Mouse (Mus musculus) regulatory T cell (primary cell): ENCODE measurements around the gene Ifnk.

Experiments used
- in situ Hi-C: fragments of 300-600 bp; cut with MboI, MseI; formaldehyde crosslinking; loops from one replicate; pipeline ENCODE4 v1.15.1; 2025; ENCODE audit warnings: high pct_unique_total_duplicates

Ifnk gene

GRCm38 (mm10) chr4:35151756-35152155 lies at the start of gene Ifnk:
Gene Ifnk, plus strand, starts transcription at chr4:35152056.
- in situ Hi-C loops = no loop called here

GRCm38 (mm10) chr4:35105115-35105773 lies 46.6 kb upstream of the Ifnk start:
- in situ Hi-C loops = no loop called here

GRCm38 (mm10) chr4:35112452-35112851 lies 39.4 kb upstream of the Ifnk start:
- in situ Hi-C loops = no loop called here

DNA sequence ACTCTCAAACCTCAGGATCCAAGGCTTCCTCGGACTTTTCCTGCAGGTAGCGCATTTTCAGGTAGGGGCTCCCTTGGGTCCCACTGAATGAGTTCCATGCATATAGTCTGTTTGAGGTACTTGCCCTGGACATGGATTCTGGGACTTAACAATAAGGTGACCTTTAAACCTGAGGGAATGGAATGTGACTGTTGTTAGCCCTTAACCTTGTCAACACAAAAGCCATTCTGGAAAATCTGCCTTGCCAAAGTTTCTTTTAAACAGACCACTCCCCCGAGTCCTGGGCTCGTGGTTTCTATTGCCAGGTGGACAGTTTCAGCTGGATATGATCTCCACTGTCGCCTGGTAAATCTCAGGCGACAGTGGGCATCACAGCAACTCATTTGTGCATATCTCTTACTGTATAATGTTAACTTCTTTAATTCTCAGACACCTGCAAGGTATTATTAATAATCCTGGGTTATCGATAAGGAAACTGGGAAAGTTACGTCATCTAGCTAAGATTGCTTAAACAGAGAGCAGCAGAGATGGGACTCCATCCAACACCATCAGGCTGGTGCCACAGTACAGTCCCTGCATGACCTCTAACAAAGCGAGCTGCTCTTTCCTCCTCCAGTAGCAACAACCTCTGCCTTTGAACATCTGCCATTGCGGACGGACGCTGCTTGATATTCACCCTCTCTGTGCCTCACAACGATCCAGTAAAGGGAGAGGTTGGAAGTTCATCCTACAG lies 38.2 kb upstream of the Ifnk start:
- in situ Hi-C loops = no loop called here

DNA sequence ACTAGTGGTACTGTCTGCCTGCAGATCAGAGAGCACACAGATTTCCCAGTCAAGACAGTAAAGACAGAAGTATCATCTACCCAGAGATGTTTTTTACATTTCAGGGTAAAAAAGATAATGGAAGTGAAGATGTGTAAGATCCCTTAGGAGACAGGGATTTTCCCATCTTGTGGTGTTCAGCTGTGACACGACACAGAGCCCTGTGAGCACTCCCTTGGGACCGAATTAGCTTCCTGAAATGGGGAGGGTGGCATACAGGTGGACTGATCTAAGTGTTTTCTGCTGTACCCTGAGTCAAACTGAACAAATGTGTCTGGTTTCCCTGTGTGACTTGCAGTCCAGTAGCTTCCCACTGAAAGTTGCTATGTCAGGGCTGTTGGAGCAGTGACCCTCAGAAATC lies 36.9 kb upstream of the Ifnk start:
- in situ Hi-C loops = no loop called here

DNA sequence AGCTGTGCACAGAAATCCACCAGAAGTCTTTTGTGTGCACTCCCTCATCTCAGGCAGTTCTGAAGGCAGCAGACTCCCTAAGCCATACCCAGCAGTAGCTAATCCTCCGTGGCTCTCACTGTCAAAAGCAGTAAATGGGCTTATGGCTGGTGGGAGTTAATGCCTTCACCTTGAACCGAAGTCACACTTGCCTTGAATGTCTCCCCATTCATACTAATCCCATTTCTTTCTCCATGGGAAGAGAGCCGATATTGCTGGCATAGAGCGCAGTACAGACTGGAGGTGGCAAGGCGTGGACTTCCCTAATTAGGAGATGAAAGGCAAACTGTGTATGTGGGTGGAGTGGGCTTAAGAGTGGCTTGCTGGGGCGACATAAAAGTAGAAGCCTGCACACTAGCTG lies 35.9 kb upstream of the Ifnk start:
- in situ Hi-C loops = no loop called here

- in situ Hi-C loops = no loop called here
Observed at GRCm38 (mm10) chr4:35117144-35117543, 34.7 kb upstream of the Ifnk start.

DNA sequence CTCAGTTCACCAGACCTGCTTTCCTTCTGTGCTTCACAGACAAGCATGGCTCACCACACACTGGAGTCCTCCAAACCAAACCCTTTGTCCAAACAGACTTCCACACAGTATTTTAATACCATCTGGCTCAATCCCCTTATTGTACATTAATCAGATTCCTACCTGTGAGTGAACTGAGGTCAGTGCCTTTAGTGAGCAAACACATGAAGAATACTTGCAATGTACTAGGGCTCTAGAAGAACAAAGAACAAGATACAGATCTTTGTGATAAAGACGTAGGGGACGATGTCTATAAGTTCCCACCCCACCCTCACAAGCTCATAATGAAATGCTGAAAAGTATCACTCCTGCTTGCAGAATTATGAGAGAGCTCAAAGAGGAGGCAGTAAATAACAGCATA lies 33.0 kb upstream of the Ifnk start:
- in situ Hi-C loops = no loop called here

- in situ Hi-C loops = no loop called here
Observed at GRCm38 (mm10) chr4:35120159-35120558, 31.7 kb upstream of the Ifnk start.

GRCm38 (mm10) chr4:35120575-35120974 lies 31.3 kb upstream of the Ifnk start:
- in situ Hi-C loops = no loop called here

- in situ Hi-C loops = no loop called here
Observed at GRCm38 (mm10) chr4:35121060-35121459, 30.8 kb upstream of the Ifnk start.

GRCm38 (mm10) chr4:35123087-35123486 lies 28.8 kb upstream of the Ifnk start:
- in situ Hi-C loops = no loop called here

DNA sequence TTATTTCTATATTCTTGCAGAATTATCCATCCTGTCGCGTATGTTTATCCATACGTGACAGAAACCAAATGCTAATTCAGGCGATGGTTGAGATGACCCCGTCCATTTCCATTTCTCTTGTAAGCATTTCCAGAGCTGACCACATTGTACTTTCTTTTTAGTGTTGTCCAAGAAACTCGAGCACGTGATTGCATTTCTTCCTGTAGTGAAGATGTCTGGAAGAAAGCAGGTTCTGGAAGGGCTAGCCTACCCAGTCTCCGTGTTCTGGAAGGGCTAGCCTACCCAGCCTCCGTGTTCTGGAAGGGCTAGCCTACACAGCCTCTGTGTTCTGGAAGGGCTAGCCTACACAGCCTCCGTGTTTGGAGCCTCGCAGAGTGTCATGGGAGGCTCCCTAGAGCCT lies 27.8 kb upstream of the Ifnk start:
- in situ Hi-C loops = no loop called here

DNA sequence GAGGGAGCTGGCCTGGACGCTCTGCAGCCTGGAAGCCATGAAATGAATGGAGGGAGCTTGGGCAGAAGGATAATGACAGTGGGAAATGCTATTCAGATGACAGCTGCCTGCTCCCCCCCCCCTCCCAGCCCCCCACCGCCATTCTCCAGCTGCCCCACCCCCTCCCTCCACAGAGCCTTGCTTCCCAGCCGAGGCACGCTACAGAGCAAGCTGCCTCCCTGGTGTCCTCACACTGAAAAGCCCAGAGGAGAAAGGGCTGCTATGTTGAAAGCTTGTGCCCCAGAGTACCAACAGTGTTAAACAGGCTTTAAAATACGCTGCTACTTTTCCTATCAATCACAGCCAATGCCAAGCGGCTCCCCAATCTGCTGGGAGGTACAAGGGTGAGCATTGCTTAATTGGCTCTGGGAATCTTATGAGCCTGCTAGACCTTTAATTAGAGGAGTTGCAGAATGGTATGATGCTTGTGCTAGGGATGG lies 26.5 kb upstream of the Ifnk start:
- in situ Hi-C loops = no loop called here

GRCm38 (mm10) chr4:35126776-35127175 lies 25.1 kb upstream of the Ifnk start:
- in situ Hi-C loops = no loop called here

DNA sequence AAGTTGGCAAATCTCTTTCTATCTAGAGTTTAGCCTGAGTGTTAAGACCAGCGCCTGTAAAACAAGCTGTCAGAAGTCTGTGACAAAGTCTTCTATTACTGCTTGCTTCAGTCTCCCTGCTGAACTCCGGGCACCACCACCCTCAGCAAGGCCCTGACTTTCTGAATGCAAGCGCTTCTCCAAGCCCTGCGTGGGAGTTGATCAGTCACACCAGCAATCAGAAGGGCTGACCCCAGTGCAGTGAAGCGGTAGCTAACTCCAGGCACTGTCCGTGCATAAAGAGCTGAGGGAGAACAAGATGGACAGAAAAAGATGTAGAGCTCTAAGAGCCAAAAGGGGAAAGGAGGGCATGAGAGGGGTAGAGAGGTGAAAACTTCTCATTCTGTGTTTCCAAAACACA lies 24.1 kb upstream of the Ifnk start:
- in situ Hi-C loops = no loop called here

GRCm38 (mm10) chr4:35130411-35130948 lies 21.4 kb upstream of the Ifnk start:
- in situ Hi-C loops = loop anchor here (5.0 kb wide), 1 partner anchor 68 kb away; no protein-coding TSS in a partner anchor

GRCm38 (mm10) chr4:35131592-35131991 lies 20.3 kb upstream of the Ifnk start:
- in situ Hi-C loops = loop anchor here (5.0 kb wide), 1 partner anchor 69 kb away; no protein-coding TSS in a partner anchor

- in situ Hi-C loops = loop anchor here (5.0 kb wide), 1 partner anchor 71 kb away; no protein-coding TSS in a partner anchor
Observed at GRCm38 (mm10) chr4:35133411-35133810, 18.4 kb upstream of the Ifnk start.

- in situ Hi-C loops = loop anchor here (5.0 kb wide), 1 partner anchor 73 kb away; no protein-coding TSS in a partner anchor
Observed at GRCm38 (mm10) chr4:35134846-35135611, 16.8 kb upstream of the Ifnk start.

- in situ Hi-C loops = no loop called here
Observed at GRCm38 (mm10) chr4:35135806-35136205, 16.1 kb upstream of the Ifnk start.

- in situ Hi-C loops = no loop called here
Observed at GRCm38 (mm10) chr4:35136996-35137395, 14.9 kb upstream of the Ifnk start.
